Mouse (Mus musculus): ENCODE data around the gene Ssc5d.

GRCm38 (mm10) chr7:4911561-4911960, 14.0 kb upstream of the Ssc5d start:
- peak; percentile 64 for TF ChIP-seq CTCF (IDR thresholded peaks at IDR 0.05; ENCODE audit: low read depth, low read length)
- TF ChIP-seq POLR2A (IDR thresholded peaks at IDR 0.05; ENCODE audit: borderline replicate concordance, low read depth, low read length): no peak
